Mouse (Mus musculus): Measurements from ENCODE around the gene Zbp1. TPM values are rescaled to one million over a fixed set of nuclear protein-coding genes. Genes with fewer than 3 reads are reported as not detected.

Gene Zbp1
- polyA plus RNA-seq, 1 experiment from 2014 or later, result 0.08 TPM

DNA sequence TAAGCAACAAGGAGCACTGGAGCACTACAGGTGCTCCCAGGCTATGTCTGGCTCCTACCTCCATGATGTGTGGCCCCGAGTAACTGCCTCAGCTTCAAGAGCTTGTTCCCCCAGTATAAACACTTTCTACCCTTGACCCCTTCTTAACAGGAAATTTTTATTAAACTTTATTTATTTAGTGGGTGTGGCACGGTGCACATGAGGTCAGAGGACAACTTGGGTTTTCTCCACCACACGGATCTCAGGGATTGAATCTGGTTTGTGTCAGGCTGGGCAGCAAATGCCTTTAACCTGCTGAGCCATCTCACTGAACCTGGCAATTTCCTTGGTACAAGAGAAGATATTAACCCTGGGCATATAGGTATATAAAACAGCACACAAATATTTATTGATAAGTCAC, 25.4 kb upstream of the Zbp1 start:
- H3K27ac ChIP-seq (replicated peaks), result no peak overlapping the region
- no peak overlapping the region for H3K4me2 ChIP-seq
- no peak overlapping the region for H3K4me3 ChIP-seq (replicated peaks)
- no peaks in the 10 kb centered on the region for H3K27me3 ChIP-seq (replicated peaks)
- ATAC-seq (ENCODE audit: low FRiP score), result no peak
- no peaks in the 10 kb centered on the region for H3K36me3 ChIP-seq
- H3K9me3 ChIP-seq (replicated peaks), result no peaks in the 10 kb centered on the region
- no peak overlapping the region for H3K9ac ChIP-seq (replicated peaks)
- 84% methylated on average over 3 of the region's 3 CpGs for WGBS
- H3K4me1 ChIP-seq, result peaks cover 67% of the 10 kb centered on the region

DNA sequence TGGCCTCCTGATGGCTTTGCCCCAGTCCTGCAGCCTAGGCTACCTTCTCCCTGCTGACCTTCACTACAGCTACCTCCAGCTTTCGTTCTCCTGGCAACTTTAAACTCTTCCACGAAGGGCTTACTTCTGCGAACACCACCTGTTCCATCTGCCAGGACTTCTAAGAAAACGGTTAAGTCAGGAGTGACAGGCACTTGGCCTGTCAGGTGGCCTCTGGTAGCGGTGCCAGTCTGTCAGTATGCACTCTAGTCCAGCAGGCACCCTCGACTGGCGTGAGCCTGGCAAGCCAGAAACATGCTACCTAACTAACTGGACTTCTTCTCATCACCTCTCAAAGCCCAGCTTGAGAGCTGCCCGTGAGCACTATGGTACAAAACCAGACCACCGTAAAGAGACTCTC, 24.9 kb upstream of the Zbp1 start:
- H3K9me3 ChIP-seq (replicated peaks), result no peaks in the 10 kb centered on the region
- H3K9ac ChIP-seq (replicated peaks), result no peak overlapping the region
- no peaks in the 10 kb centered on the region for H3K36me3 ChIP-seq
- H3K27ac ChIP-seq (replicated peaks), result no peak overlapping the region
- H3K4me1 ChIP-seq, result peaks cover 69% of the 10 kb centered on the region
- no peak overlapping the region for H3K4me2 ChIP-seq
- H3K27me3 ChIP-seq (replicated peaks), result no peaks in the 10 kb centered on the region
- no peak overlapping the region for H3K4me3 ChIP-seq (replicated peaks)
- no peak for ATAC-seq (ENCODE audit: low FRiP score)
- 69% methylated on average over 9 of the region's 9 CpGs for WGBS

DNA sequence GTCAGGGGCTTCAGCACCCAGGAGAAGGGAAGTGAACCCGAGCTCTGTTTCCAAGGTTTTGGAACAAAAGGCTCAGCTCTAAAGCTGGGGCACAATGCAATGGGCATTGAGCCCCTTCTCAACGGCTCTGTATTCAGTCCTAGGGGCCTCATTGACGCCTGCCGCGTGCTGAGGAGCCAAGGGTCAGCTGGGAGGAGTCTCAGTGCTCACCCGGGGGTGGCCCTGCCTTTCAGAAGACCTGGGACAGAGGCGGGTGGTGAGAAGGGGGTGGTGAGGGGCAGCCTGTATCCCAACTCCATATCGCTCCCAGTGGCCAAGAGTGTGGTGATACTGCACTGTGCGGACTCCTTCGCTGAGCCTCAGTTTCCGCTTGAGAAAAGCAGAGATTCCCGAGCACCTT, 24.2 kb upstream of the Zbp1 start:
- no peak for ATAC-seq (ENCODE audit: low FRiP score)
- Histone ChIP-seq H3K4me2 (no peak overlapping the region), H3K27me3 (replicated peaks) (no peaks in the 10 kb centered on the region), H3K9ac (replicated peaks) (no peak overlapping the region), H3K9me3 (replicated peaks) (no peaks in the 10 kb centered on the region), H3K4me1 (peaks cover 74% of the 10 kb centered on the region), H3K27ac (replicated peaks) (no peak overlapping the region), H3K36me3 (no peaks in the 10 kb centered on the region), H3K4me3 (replicated peaks) (no peak overlapping the region)
- 14% methylated on average over 12 of the region's 12 CpGs for WGBS

DNA sequence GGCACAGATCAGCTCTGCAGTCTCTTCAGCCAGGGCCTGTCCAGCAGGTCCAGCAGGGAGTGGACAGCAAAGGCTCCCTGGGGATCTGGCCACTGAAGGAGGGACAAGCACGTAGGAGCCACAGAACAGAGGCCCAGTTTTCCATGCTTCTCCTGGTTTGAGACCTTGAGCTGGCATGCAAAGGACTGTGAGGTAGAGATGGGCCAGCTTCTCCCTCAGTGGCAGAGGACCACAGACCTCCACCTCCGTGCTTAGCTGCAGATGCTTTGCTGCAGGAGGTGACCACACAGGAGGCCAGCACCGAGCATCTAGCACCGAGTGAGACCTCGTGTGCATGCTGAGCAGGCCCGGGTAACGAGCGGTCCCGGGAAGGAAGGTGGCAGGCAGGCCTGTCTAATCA, 22.0 kb upstream of the Zbp1 start:
- no peak overlapping the region for H3K27ac ChIP-seq (replicated peaks)
- no peak overlapping the region for H3K9ac ChIP-seq (replicated peaks)
- no peak for ATAC-seq (ENCODE audit: low FRiP score)

DNA sequence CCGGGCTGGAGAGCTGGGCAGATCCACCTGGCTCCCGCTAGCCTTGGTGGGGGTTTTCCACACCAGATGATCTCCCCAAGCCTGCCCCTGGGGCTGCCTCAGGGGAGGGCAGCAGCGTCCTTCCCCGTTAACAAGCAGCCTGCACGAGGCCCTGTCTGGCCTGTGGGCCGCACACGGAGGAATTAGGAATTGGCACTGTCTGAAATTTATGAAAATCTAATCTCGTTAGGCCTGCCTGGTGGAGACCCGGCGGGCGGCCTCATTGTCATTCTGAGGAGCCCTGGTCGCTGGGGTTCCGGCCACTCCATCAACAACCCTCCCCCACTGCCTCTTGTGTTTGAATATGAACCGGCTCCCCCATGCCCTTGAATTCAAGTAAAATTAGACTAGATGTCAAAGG, 19.8 kb upstream of the Zbp1 start:
- WGBS, result 15% methylated on average over 14 of the region's 14 CpGs
- H3K27ac ChIP-seq (replicated peaks), result no peak overlapping the region

More for the DNA sequence above, 22.0 kb upstream of the Zbp1 start:
- WGBS, result 21% methylated on average over 9 of the region's 9 CpGs
- no peaks in the 10 kb centered on the region for H3K9me3 ChIP-seq (replicated peaks)
- H3K4me3 ChIP-seq (replicated peaks), result no peak overlapping the region
- H3K4me2 ChIP-seq, result no peak overlapping the region
- no peaks in the 10 kb centered on the region for H3K27me3 ChIP-seq (replicated peaks)
- H3K36me3 ChIP-seq, result no peaks in the 10 kb centered on the region
- peaks cover 81% of the 10 kb centered on the region for H3K4me1 ChIP-seq

DNA sequence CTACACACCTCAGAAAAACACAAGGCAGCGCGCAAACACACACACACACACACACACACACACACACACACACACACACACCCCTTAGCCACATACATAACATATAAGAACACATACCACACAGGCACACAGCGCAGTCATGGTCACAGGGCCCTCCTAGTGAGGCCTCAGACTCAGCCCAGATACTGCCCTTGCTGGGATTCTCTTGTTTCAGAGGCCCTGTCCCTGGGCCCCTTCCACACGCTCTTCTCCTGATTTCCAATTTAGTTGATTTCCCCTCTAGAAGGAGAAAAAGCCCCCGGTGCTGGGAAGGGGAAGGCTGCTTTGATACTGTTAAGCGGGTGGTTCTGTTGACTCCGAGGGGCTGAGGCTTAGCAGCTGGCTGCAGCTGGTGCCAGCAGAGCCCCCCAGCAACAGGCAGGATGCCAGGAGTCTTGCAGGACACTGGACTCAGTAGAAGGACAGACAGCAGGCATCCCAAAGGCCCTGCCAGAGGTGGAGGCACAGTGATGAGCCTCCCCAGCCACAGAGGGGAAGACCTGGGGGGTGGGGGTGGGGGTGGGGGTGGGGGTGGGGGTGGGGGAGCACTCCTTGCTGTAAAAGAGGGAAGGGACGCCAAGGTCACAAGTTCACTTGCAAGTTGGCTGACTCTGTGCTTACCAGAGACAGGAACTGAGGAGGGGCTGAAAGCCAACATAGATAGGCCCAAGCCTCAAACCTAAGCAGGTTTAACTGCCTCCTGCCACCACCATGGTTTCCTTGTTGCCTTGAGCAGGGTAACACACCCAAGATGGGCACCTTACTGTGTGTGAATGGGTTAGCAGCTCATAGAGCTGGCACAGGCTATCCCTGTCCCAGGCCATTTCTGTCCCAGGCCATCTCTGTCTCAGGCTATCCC, 17.0 kb upstream of the Zbp1 start:
- WGBS, result 45% methylated on average over 8 of the region's 8 CpGs
- Histone ChIP-seq H3K4me1 (peaks cover 63% of the 10 kb centered on the region), H3K4me2 (no peak overlapping the region)

More for the DNA sequence above, 19.8 kb upstream of the Zbp1 start:
- no peak for ATAC-seq (ENCODE audit: low FRiP score)
- Histone ChIP-seq H3K4me2 (no peak overlapping the region), H3K4me1 (peaks cover 80% of the 10 kb centered on the region), H3K9ac (replicated peaks) (0 out of 2 replicates have a peak overlapping the region, but pooled peaks have one; percentile 10), H3K27me3 (replicated peaks) (no peaks in the 10 kb centered on the region), H3K36me3 (no peaks in the 10 kb centered on the region), H3K4me3 (replicated peaks) (no peak overlapping the region), H3K9me3 (replicated peaks) (no peaks in the 10 kb centered on the region)

DNA sequence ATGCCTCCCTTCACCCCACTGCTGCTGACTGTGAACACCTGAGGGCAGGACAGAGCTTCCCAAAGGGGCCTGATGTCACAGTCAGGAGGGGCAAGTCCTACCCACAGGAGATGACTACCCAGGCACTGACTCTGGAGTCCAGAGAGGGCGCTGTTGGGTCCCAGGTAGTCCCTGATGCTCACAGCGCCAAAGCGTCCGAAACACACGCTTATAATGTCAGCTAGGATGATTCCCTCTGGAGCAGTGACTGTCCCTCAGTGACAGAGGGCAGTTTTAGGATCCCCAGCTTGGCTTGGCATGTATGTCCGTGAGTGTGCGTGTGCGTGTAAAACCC, 14.0 kb upstream of the Zbp1 start:
- WGBS, result 75% methylated on average over 8 of the region's 8 CpGs
- H3K4me1 ChIP-seq, result peaks cover 50% of the 10 kb centered on the region

More for the DNA sequence above, 17.0 kb upstream of the Zbp1 start:
- Histone ChIP-seq H3K36me3 (peaks cover 6% of the 10 kb centered on the region; the same call in 1 of the 2 replicates), H3K9ac (replicated peaks) (no peak overlapping the region), H3K4me3 (replicated peaks) (no peak overlapping the region), H3K27me3 (replicated peaks) (no peaks in the 10 kb centered on the region), H3K9me3 (replicated peaks) (no peaks in the 10 kb centered on the region), H3K27ac (replicated peaks) (peak overlapping the region; percentile 56; the same call in 1 of the 2 replicates)
- no peak for ATAC-seq (ENCODE audit: low FRiP score)

DNA sequence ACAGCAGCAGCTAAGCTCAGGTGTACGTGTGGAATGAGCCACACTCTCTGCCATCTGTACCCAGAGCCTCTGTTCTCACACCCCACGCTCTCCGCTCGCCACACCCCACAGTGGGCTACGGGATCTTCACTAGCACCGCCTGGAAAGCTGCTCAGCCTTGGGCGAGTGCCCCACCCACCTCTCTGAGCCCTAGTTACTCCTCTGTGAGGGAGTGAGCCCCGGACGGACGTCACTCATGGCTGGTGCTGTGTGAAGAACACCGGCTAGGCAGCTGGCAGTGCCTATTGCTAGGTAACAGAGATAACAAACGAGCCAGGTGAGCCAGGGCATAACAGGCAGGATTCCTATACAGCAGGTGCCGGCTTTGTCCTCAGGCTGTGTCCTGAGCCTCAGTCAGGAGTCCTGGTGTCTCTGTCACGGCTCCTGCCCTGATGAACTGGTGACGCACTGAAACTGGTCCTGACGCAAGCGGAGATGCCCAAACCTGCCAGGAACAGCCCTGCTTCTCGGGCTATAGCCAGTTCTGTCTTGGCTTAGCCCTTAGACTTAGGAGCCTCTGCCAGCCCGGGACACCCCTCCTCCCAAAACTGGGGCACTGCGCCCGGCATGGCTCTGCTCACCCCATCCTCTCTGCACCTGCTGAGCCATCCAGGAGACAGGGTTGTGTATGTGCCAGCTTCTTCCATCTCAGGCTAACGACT, 13.5 kb upstream of the Zbp1 start:
- WGBS, result 77% methylated on average over 22 of the region's 22 CpGs
- Histone ChIP-seq H3K9me3 (replicated peaks) (no peaks in the 10 kb centered on the region), H3K36me3 (peaks cover 21% of the 10 kb centered on the region; the same call in 1 of the 2 replicates), H3K4me2 (no peak overlapping the region), H3K4me3 (replicated peaks) (no peak overlapping the region), H3K4me1 (peaks cover 44% of the 10 kb centered on the region), H3K27ac (replicated peaks) (no peak overlapping the region), H3K9ac (replicated peaks) (no peak overlapping the region), H3K27me3 (replicated peaks) (no peaks in the 10 kb centered on the region)
- no peak for ATAC-seq (ENCODE audit: low FRiP score)

More for the DNA sequence above, 14.0 kb upstream of the Zbp1 start:
- no peak overlapping the region for H3K27ac ChIP-seq (replicated peaks)
- H3K4me2 ChIP-seq, result no peak overlapping the region
- H3K4me3 ChIP-seq (replicated peaks), result no peak overlapping the region
- no peaks in the 10 kb centered on the region for H3K27me3 ChIP-seq (replicated peaks)
- H3K36me3 ChIP-seq, result peaks cover 19% of the 10 kb centered on the region; the same call in 1 of the 2 replicates
- ATAC-seq (ENCODE audit: low FRiP score), result no peak
- H3K9ac ChIP-seq (replicated peaks), result no peak overlapping the region
- H3K9me3 ChIP-seq (replicated peaks), result no peaks in the 10 kb centered on the region

DNA sequence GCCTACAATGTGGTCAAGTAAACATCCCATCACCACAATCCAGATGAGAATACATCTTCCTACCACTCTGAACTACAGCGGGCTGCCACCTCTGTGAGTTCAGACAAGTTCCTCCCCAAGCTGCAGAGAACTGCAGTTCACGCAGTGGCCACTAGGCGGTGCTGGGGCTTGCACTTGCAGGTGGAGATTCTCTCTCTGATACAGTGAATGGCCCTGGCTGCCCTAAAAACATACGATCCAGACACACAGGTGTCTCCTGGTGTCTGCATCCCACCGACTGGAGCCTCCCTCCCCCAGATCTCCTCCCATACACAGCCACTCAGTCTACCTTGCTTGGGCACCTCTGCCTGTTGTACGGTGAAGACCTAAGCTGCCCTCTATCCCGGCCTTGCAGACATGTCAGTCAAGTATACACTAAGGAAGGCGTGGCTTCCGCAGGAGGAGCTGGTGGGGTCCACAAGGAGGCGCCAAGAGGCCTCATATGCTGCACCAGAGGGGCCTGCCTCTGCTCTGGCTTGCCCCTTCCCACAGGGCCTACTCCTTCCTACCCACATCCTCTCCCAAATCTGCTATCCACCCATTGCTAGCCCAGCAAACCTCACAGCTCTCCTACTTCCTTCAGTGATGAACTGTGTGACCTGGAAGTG, 11.0 kb upstream of the Zbp1 start:
- Histone ChIP-seq H3K27ac (replicated peaks) (0 out of 2 replicates have a peak overlapping the region, but pooled peaks have one; percentile 42), H3K4me2 (peak overlapping the region; percentile 36; the same call in 1 of the 2 replicates), H3K4me1 (peaks cover 28% of the 10 kb centered on the region), H3K9ac (replicated peaks) (0 out of 2 replicates have a peak overlapping the region, but pooled peaks have one; percentile 3), H3K4me3 (replicated peaks) (no peak overlapping the region), H3K36me3 (peaks cover 21% of the 10 kb centered on the region), H3K27me3 (replicated peaks) (no peaks in the 10 kb centered on the region), H3K9me3 (replicated peaks) (no peaks in the 10 kb centered on the region)
- WGBS, result 6% methylated on average over 10 of the region's 10 CpGs
- peak; percentile 68; the same call in 1 of the 2 replicates for ATAC-seq (ENCODE audit: low FRiP score)

DNA sequence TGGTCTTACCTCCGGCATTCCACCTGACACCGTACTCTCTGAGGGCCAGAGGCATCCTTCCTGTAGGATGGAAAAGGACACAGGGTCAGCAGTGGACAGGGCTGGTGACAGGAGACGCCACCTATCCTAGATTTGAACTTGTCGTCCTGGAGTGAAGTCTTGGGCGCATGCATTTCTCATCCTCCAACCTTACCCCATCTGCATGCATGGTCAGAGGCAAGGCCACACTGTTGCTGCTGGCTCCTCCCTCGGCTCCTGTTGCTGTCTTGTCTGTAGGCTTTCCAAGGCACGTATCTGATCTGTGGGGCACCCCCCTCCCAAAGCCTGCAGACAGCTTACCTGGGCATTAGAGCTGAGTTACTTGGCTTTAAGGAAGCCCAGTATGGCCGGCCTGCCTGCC, 9.8 kb upstream of the Zbp1 start:
- no peaks in the 10 kb centered on the region for H3K9me3 ChIP-seq (replicated peaks)
- H3K4me2 ChIP-seq, result no peak overlapping the region
- 92% methylated on average over 8 of the region's 8 CpGs for WGBS
- no peak overlapping the region for H3K9ac ChIP-seq (replicated peaks)
- H3K36me3 ChIP-seq, result peaks cover 21% of the 10 kb centered on the region
- H3K4me1 ChIP-seq, result peaks cover 28% of the 10 kb centered on the region
- H3K4me3 ChIP-seq (replicated peaks), result no peak overlapping the region
- H3K27me3 ChIP-seq (replicated peaks), result no peaks in the 10 kb centered on the region
- H3K27ac ChIP-seq (replicated peaks), result no peak overlapping the region
- ATAC-seq (ENCODE audit: low FRiP score), result no peak

DNA sequence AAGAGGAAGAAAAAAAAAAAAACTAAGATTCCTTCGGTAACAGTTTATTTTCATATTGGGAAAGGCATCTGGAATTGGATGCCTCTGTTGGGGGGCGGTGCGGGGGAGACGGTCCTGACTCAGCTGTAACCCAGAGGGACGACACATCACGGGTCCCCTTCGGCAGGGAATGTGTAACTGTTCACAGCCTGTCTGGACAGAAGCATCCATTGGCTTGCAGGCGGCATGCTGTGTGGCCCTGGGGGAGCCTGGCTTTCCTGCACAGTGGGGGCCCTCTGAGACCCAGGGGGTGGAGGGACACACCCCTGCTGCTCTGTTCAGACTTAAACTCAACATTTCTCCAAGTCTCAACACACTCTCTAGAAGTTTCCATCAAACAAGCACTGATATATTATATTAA, 8.1 kb upstream of the Zbp1 start:
- Histone ChIP-seq H3K4me1 (peaks cover 21% of the 10 kb centered on the region), H3K27me3 (replicated peaks) (no peaks in the 10 kb centered on the region), H3K27ac (replicated peaks) (no peak overlapping the region), H3K9ac (replicated peaks) (no peak overlapping the region), H3K36me3 (peaks cover 16% of the 10 kb centered on the region), H3K4me2 (no peak overlapping the region), H3K9me3 (replicated peaks) (no peaks in the 10 kb centered on the region), H3K4me3 (replicated peaks) (no peak overlapping the region)
- ATAC-seq (ENCODE audit: low FRiP score), result no peak
- WGBS, result 89% methylated on average over 8 of the region's 8 CpGs
